In genomic region chr2:68434997-68435396, GRCm38 (mm10) we compare ENCODE assay signal across 14 mouse cellular contexts. TPM values are rescaled to one million over a fixed set of nuclear protein-coding genes. Genes with fewer than 3 reads are reported as not detected.
A peak's percentile ranks its signal among the peaks of the same experiment; 100 is the strongest.
DNase-seq lines count a peak whose midpoint lies in the region; ATAC-seq and TF ChIP-seq lines count a peak whose summit lies in the region.
"Had no signal": no experiment of that assay in that cellular context is flagged by ENCODE, and none has a peak within 500 bp of the region (broad histone marks: within the 10 kb centered on the region; RNA-seq: fewer than 3 reads in every experiment).

No protein-coding gene starts in this region.

- no peak for ATAC-seq in forebrain, embryonic 11.5 days (replicated peaks; ENCODE audit: low FRiP score)
- ATAC-seq in forebrain, postnatal 0 days = no peak
- ATAC-seq in heart, embryonic 14.5 days (ENCODE audit: insufficient number of reproducible peaks, insufficient read depth, low FRiP score, low read depth) = no peak
- no peak for ATAC-seq in hindbrain, postnatal 0 days
- ATAC-seq: hindbrain, embryonic 16.5 days; Patski had no signal

- intact Hi-C loops in heart, postnatal 10 days (cut with DNase I) = loop anchor here (5.0 kb wide), 1 partner anchor 58 kb away; no protein-coding TSS in a partner anchor

- no peaks in the 10 kb centered on the region for H3K9me3 ChIP-seq in forebrain, embryonic 11.5 days (ENCODE audit: control insufficient read depth, low read length)
- H3K9me3 ChIP-seq in forebrain, postnatal 0 days (ENCODE audit: low read length) = no peaks in the 10 kb centered on the region
- no peaks in the 10 kb centered on the region for H3K9me3 ChIP-seq in heart, embryonic 14.5 days (ENCODE audit: control insufficient read depth, low read length)
- H3K9me3 ChIP-seq in hindbrain, postnatal 0 days (ENCODE audit: low read length) = no peaks in the 10 kb centered on the region
- H3K9me3 ChIP-seq: embryonic facial prominence, embryonic 13.5 days had no signal

- H3K4me2 ChIP-seq in forebrain, embryonic 11.5 days (ENCODE audit: low read depth, low read length, severe bottlenecking) = no peak overlapping the region
- no peak overlapping the region for H3K4me2 ChIP-seq in forebrain, postnatal 0 days (ENCODE audit: low read depth)
- H3K4me2 ChIP-seq in heart, embryonic 14.5 days (ENCODE audit: low read length) = peak overlapping the region; percentile 25; the same call in 1 of the 2 replicates
- no peak overlapping the region for H3K4me2 ChIP-seq in hindbrain, postnatal 0 days (ENCODE audit: low read depth, low read length)
- H3K4me2 ChIP-seq: embryonic facial prominence, embryonic 13.5 days had no signal

- H3K36me3 ChIP-seq in forebrain, embryonic 11.5 days (ENCODE audit: control insufficient read depth, insufficient read depth, low read length) = no peaks in the 10 kb centered on the region
- no peaks in the 10 kb centered on the region; the same call in 1 of the 2 replicates for H3K36me3 ChIP-seq in forebrain, postnatal 0 days (ENCODE audit: insufficient read depth)
- H3K36me3 ChIP-seq in heart, embryonic 14.5 days (ENCODE audit: control insufficient read depth, insufficient read depth, low read length) = peaks cover 10% of the 10 kb centered on the region; the same call in 1 of the 2 replicates
- H3K36me3 ChIP-seq in hindbrain, postnatal 0 days (ENCODE audit: insufficient read depth, low read length) = no peaks in the 10 kb centered on the region
- H3K36me3 ChIP-seq: embryonic facial prominence, embryonic 13.5 days had no signal

- no peak for DNase-seq in forebrain, embryonic 11.5 days (ENCODE audit: low spot score)
- no peak for DNase-seq in forebrain, postnatal 0 days
- no peak for DNase-seq in heart, postnatal 10 days
- DNase-seq in thymus, postnatal 14 days = peak; percentile 8
- DNase-seq in thymus, postnatal 10 days (ENCODE audit: low spot score in 2 of 2) = no peak
- no peak for DNase-seq in frontal cortex, postnatal 36 days (ENCODE audit: low spot score in 2 of 2)
- DNase-seq in hindbrain, postnatal 0 days (ENCODE audit: low spot score) = no peak
- DNase-seq: cerebellum, adult 9-10 months; kidney, adult 8-10 months had no signal

- H3K27ac ChIP-seq in forebrain, embryonic 11.5 days (ENCODE audit: low read depth, low read length) = 0 out of 2 replicates have a peak overlapping the region, but pooled peaks have one; percentile 15
- H3K27ac ChIP-seq in forebrain, postnatal 0 days (ENCODE audit: low read depth, low read length) = no peak overlapping the region
- H3K27ac ChIP-seq in heart, embryonic 14.5 days (replicated peaks in 1 of 2; ENCODE audit: control insufficient read depth in 1 of 2, insufficient read depth in 1 of 2, low read depth in 2 of 2, low read length in 2 of 2) = peak overlapping the region; percentile 72 to 81
- no peak overlapping the region for H3K27ac ChIP-seq in hindbrain, postnatal 0 days
- H3K27ac ChIP-seq: embryonic facial prominence, embryonic 13.5 days; macrophage had no signal

- H3K27me3 ChIP-seq in forebrain, embryonic 11.5 days (ENCODE audit: control insufficient read depth, insufficient read depth, low read length) = no peaks in the 10 kb centered on the region
- no peaks in the 10 kb centered on the region for H3K27me3 ChIP-seq in forebrain, postnatal 0 days (ENCODE audit: insufficient read depth, low read length)
- no peaks in the 10 kb centered on the region for H3K27me3 ChIP-seq in heart, embryonic 14.5 days (ENCODE audit: control insufficient read depth, insufficient read depth, low read length)
- H3K27me3 ChIP-seq in hindbrain, postnatal 0 days (ENCODE audit: insufficient read depth, low read length) = no peaks in the 10 kb centered on the region
- H3K27me3 ChIP-seq: embryonic facial prominence, embryonic 13.5 days; Patski had no signal

- 15% methylated on average over 4 of the region's 4 CpGs for WGBS in forebrain, embryonic 11.5 days
- 10% methylated on average over 4 of the region's 4 CpGs for WGBS in forebrain, postnatal 0 days
- 31% methylated on average over 4 of the region's 4 CpGs for WGBS in heart, embryonic 14.5 days
- WGBS in hindbrain, postnatal 0 days = 39% methylated on average over 4 of the region's 4 CpGs

- H3K4me1 ChIP-seq in forebrain, embryonic 11.5 days (replicated peaks; ENCODE audit: control insufficient read depth, insufficient read depth, low read length) = peaks cover 20% of the 10 kb centered on the region; the same call in 1 of the 2 replicates
- no peaks in the 10 kb centered on the region; the same call in 1 of the 2 replicates for H3K4me1 ChIP-seq in forebrain, postnatal 0 days (ENCODE audit: insufficient read depth)
- peaks cover 60 to 91% of the 10 kb centered on the region in 2 experiments for H3K4me1 ChIP-seq in heart, embryonic 14.5 days (ENCODE audit: control insufficient read depth in 2 of 2, insufficient read depth in 2 of 2, low read length in 2 of 2)
- H3K4me1 ChIP-seq in hindbrain, postnatal 0 days (ENCODE audit: insufficient read depth, low read length) = 0 out of 2 replicates have a peak, but pooled peaks cover 3% of the 10 kb centered on the region

- no peak overlapping the region for H3K9ac ChIP-seq in forebrain, embryonic 11.5 days (ENCODE audit: low read length)
- no peak overlapping the region for H3K9ac ChIP-seq in forebrain, postnatal 0 days
- H3K9ac ChIP-seq in heart, embryonic 14.5 days (ENCODE audit: low read length) = peak overlapping the region; percentile 30; the same call in 1 of the 2 replicates
- H3K9ac ChIP-seq in hindbrain, postnatal 0 days (replicated peaks; ENCODE audit: low read length) = no peak overlapping the region
- H3K9ac ChIP-seq: embryonic facial prominence, embryonic 13.5 days had no signal

- TF ChIP-seq CTCF in forebrain, postnatal 0 days (IDR thresholded peaks at IDR 0.05; ENCODE audit: low read depth) = no peak
- TF ChIP-seq CTCF in hindbrain, postnatal 0 days (IDR thresholded peaks at IDR 0.05; ENCODE audit: low read depth) = no peak

- no peak overlapping the region for H3K4me3 ChIP-seq in forebrain, embryonic 11.5 days (ENCODE audit: low read depth, low read length)
- H3K4me3 ChIP-seq in forebrain, postnatal 0 days (ENCODE audit: low read depth, low read length) = no peak overlapping the region
- no peak overlapping the region for H3K4me3 ChIP-seq in heart, embryonic 14.5 days (ENCODE audit: control insufficient read depth in 1 of 2, insufficient read depth in 1 of 2, low read depth in 1 of 2, low read length in 2 of 2)
- H3K4me3 ChIP-seq in hindbrain, postnatal 0 days (ENCODE audit: low read length) = no peak overlapping the region
- H3K4me3 ChIP-seq: embryonic facial prominence, embryonic 13.5 days had no signal

RNA-seq across cellular contexts. Expression of gene Stk39, which starts 37.1 kb away (rescaled TPM):
- polyA plus RNA-seq in forebrain, embryonic 11.5 days (2014; fragmentation: Nextera tagmentation; extraction: Ambion mirVana) = 45.1 and 52.4 TPM in 2 replicates
- 25.5 and 27.9 TPM in 2 replicates for total RNA-seq in forebrain, postnatal 0 days (2014; rRNA removed)
- 15.9 and 23.0 TPM in 2 replicates for polyA plus RNA-seq in forebrain, postnatal 0 days (2015; fragmentation: Nextera tagmentation; extraction: Ambion mirVana)
- 89.0 and 90.8 TPM in 2 replicates for polyA plus RNA-seq in heart, embryonic 14.5 days (2014; fragmentation: Nextera tagmentation; extraction: Ambion mirVana)
- total RNA-seq in heart, postnatal 10 days (2021) = 100 to 1,000 TPM; 111 to 145 TPM
- total RNA-seq in hindbrain, postnatal 0 days (2014; rRNA removed) = 24.2 and 30.8 TPM in 2 replicates
- 38.4 and 40.2 TPM in 2 replicates for polyA plus RNA-seq in hindbrain, postnatal 0 days (2015; fragmentation: Nextera tagmentation; extraction: Ambion mirVana)

Comparison
In these comparisons a context has a peak if more than half of its experiments do, and no peak if none do; other contexts are left out.
1. H3K27ac ChIP-seq: peak in forebrain, embryonic 11.5 days (single experiment) and heart, embryonic 14.5 days (2 of 2); none in forebrain, postnatal 0 days (single experiment) and hindbrain, postnatal 0 days (single experiment).